8 mouse cellular contexts compared by ENCODE assay signal in genomic region chr6:105090882-105091281, GRCm38 (mm10).
A peak's percentile ranks its signal among the peaks of the same experiment; 100 is the strongest.
DNase-seq lines count a peak whose midpoint lies in the region; ATAC-seq and TF ChIP-seq lines count a peak whose summit lies in the region.

No protein-coding gene starts in this region.

- WGBS in kidney, postnatal 0 days: 12% methylated on average over 1 of the region's 1 CpGs
- 12% methylated on average over 1 of the region's 1 CpGs for WGBS in kidney, embryonic 16.5 days
- 6% methylated on average over 1 of the region's 1 CpGs for WGBS in forebrain, embryonic 16.5 days
- WGBS in midbrain, postnatal 0 days: 8% methylated on average over 1 of the region's 1 CpGs

- no peak overlapping the region for H3K4me3 ChIP-seq in kidney, postnatal 0 days (replicated peaks; ENCODE audit: low read depth, low read length)
- no peak overlapping the region for H3K4me3 ChIP-seq in kidney, embryonic 16.5 days (ENCODE audit: low read length)
- H3K4me3 ChIP-seq in ES-Bruce4 (ENCODE audit: low read depth, low read length): no peak overlapping the region
- no peak overlapping the region for H3K4me3 ChIP-seq in forebrain, embryonic 16.5 days (replicated peaks; ENCODE audit: low read length)
- H3K4me3 ChIP-seq in midbrain, postnatal 0 days (ENCODE audit: low read depth, low read length): no peak overlapping the region

- no peaks in the 10 kb centered on the region for H3K36me3 ChIP-seq in kidney, postnatal 0 days (ENCODE audit: insufficient read depth, low read length)
- H3K36me3 ChIP-seq in kidney, embryonic 16.5 days (ENCODE audit: insufficient read depth, low read length): no peaks in the 10 kb centered on the region
- H3K36me3 ChIP-seq in ES-Bruce4 (ENCODE audit: control insufficient read depth, insufficient read depth, low read length, poor library complexity, severe bottlenecking): no peaks in the 10 kb centered on the region
- no peaks in the 10 kb centered on the region for H3K36me3 ChIP-seq in forebrain, embryonic 16.5 days (ENCODE audit: control insufficient read depth, insufficient read depth)
- H3K36me3 ChIP-seq in midbrain, postnatal 0 days (ENCODE audit: insufficient read depth, low read length): no peaks in the 10 kb centered on the region

- H3K9ac ChIP-seq in kidney, postnatal 0 days (ENCODE audit: low read depth, low read length): no peak overlapping the region
- no peak overlapping the region for H3K9ac ChIP-seq in kidney, embryonic 16.5 days (replicated peaks; ENCODE audit: low read length)
- no peak overlapping the region for H3K9ac ChIP-seq in ES-Bruce4 (ENCODE audit: low read depth, poor library complexity, severe bottlenecking)
- H3K9ac ChIP-seq in forebrain, embryonic 16.5 days (replicated peaks; ENCODE audit: low read depth, low read length): no peak overlapping the region
- H3K9ac ChIP-seq in midbrain, postnatal 0 days (replicated peaks; ENCODE audit: low read length, poor library complexity, severe bottlenecking): no peak overlapping the region

- H3K4me2 ChIP-seq in kidney, postnatal 0 days (ENCODE audit: low read length): no peak overlapping the region
- no peak overlapping the region for H3K4me2 ChIP-seq in kidney, embryonic 16.5 days (replicated peaks; ENCODE audit: low read depth, low read length)
- no peak overlapping the region for H3K4me2 ChIP-seq in forebrain, embryonic 16.5 days (ENCODE audit: low read length)
- no peak overlapping the region for H3K4me2 ChIP-seq in midbrain, postnatal 0 days (ENCODE audit: low read depth, low read length, poor library complexity, severe bottlenecking)

- TF ChIP-seq CTCF in kidney, postnatal 0 days (IDR thresholded peaks at IDR 0.05; ENCODE audit: low read depth): peak; percentile 66
- peak; percentile 54 for TF ChIP-seq CTCF in ES-Bruce4 (IDR thresholded peaks at IDR 0.05; ENCODE audit: low read depth, low read length)
- peak; percentile 67 for TF ChIP-seq CTCF in midbrain, postnatal 0 days (IDR thresholded peaks at IDR 0.05)

- ATAC-seq in kidney, postnatal 0 days (replicated peaks; ENCODE audit: low FRiP score, low read depth): no peak
- no peak for ATAC-seq in kidney, embryonic 16.5 days (ENCODE audit: low FRiP score, low TSS enrichment)
- peak; percentile 26; the same call in 1 of the 2 replicates for ATAC-seq in forebrain, embryonic 16.5 days
- ATAC-seq in midbrain, postnatal 0 days (ENCODE audit: low FRiP score): no peak

- H3K27me3 ChIP-seq in kidney, postnatal 0 days (ENCODE audit: insufficient read depth, low read length): no peaks in the 10 kb centered on the region
- no peaks in the 10 kb centered on the region for H3K27me3 ChIP-seq in kidney, embryonic 16.5 days (ENCODE audit: insufficient read depth, low read length)
- no peaks in the 10 kb centered on the region for H3K27me3 ChIP-seq in ES-Bruce4 (ENCODE audit: control insufficient read depth, insufficient read depth, low read length, poor library complexity, severe bottlenecking)
- no peaks in the 10 kb centered on the region for H3K27me3 ChIP-seq in forebrain, embryonic 16.5 days (replicated peaks; ENCODE audit: control insufficient read depth, insufficient read depth, low read length)
- H3K27me3 ChIP-seq in midbrain, postnatal 0 days (ENCODE audit: insufficient read depth, low read length): no peaks in the 10 kb centered on the region

- H3K4me1 ChIP-seq in kidney, postnatal 0 days (replicated peaks; ENCODE audit: insufficient read depth, low read length): no peaks in the 10 kb centered on the region
- H3K4me1 ChIP-seq in kidney, embryonic 16.5 days (ENCODE audit: insufficient read depth, low read length): no peaks in the 10 kb centered on the region
- H3K4me1 ChIP-seq in ES-Bruce4 (ENCODE audit: control insufficient read depth, insufficient read depth, low read length): no peaks in the 10 kb centered on the region
- H3K4me1 ChIP-seq in forebrain, embryonic 16.5 days (replicated peaks; ENCODE audit: control insufficient read depth, insufficient read depth, low read length): no peaks in the 10 kb centered on the region
- no peaks in the 10 kb centered on the region for H3K4me1 ChIP-seq in midbrain, postnatal 0 days (ENCODE audit: insufficient read depth, low read length)

- TF ChIP-seq POLR2A in ES-Bruce4 (IDR thresholded peaks at IDR 0.05; ENCODE audit: insufficient read depth, low read length): no peak

- DNase-seq in kidney, postnatal 0 days (ENCODE audit: low spot score): peak; percentile 6
- peak; percentile 2 to 3 for DNase-seq in adrenal gland, postnatal 4 days (ENCODE audit: low spot score in 2 of 2)
- DNase-seq in midbrain, postnatal 0 days (ENCODE audit: low spot score): no peak
- no peak for DNase-seq in T-cell, adult 2 months (ENCODE audit: low spot score)
- no peak for DNase-seq in adipocyte (ENCODE audit: low spot score)

- no peaks in the 10 kb centered on the region for H3K9me3 ChIP-seq in kidney, postnatal 0 days (replicated peaks; ENCODE audit: low read length)
- H3K9me3 ChIP-seq in kidney, embryonic 16.5 days (ENCODE audit: low read length): no peaks in the 10 kb centered on the region
- no peaks in the 10 kb centered on the region for H3K9me3 ChIP-seq in ES-Bruce4 (replicated peaks; ENCODE audit: control insufficient read depth, insufficient read depth, low read length, poor library complexity, severe bottlenecking)
- no peaks in the 10 kb centered on the region for H3K9me3 ChIP-seq in forebrain, embryonic 16.5 days (ENCODE audit: control insufficient read depth, low read length)
- H3K9me3 ChIP-seq in midbrain, postnatal 0 days (ENCODE audit: low read length): no peaks in the 10 kb centered on the region

- no peak for TF ChIP-seq EP300 in ES-Bruce4 (IDR thresholded peaks at IDR 0.05; ENCODE audit: insufficient read depth, low read depth, low read length)

- H3K27ac ChIP-seq in kidney, postnatal 0 days: no peak overlapping the region
- no peak overlapping the region for H3K27ac ChIP-seq in kidney, embryonic 16.5 days (ENCODE audit: low read length)
- H3K27ac ChIP-seq in ES-Bruce4 (ENCODE audit: insufficient read depth, low read length): no peak overlapping the region
- no peak overlapping the region for H3K27ac ChIP-seq in forebrain, embryonic 16.5 days (ENCODE audit: low read length)
- no peak overlapping the region for H3K27ac ChIP-seq in midbrain, postnatal 0 days (ENCODE audit: low read depth, low read length)

Comparison
In these comparisons a context has a peak if more than half of its experiments do, and no peak if none do; other contexts are left out.
1. DNase-seq: peak in kidney, postnatal 0 days (single experiment) and adrenal gland, postnatal 4 days (2 of 2); none in midbrain, postnatal 0 days (single experiment), T-cell, adult 2 months (single experiment) and adipocyte (single experiment).
2. Peak in every context shown above with its lines, with median percentiles within 50 percentile points of each other: CTCF ChIP-seq.